Mouse (Mus musculus) bone marrow, adult 2 months (tissue): ENCODE data around the gene Icam4.

Experiments
- CTCF ChIP-seq: fragments of 200-500 bp; IDR thresholded peaks from 2 replicates; pipeline ENCODE4 v1.5.1; 2011; ENCODE audit warnings: low read length, control low read depth; ENCODE audit not compliant: control insufficient read depth, insufficient read depth
- POLR2A ChIP-seq: fragments of 200-500 bp; IDR thresholded peaks from 2 replicates; pipeline ENCODE4 v1.6.1; 2011; ENCODE audit warnings: low read depth, mild to moderate bottlenecking, control low read depth, low read length, borderline replicate concordance; ENCODE audit not compliant: control insufficient read depth

GRCm38 (mm10) chr9:21018600-21018999 is 10.6 kb upstream of the Icam4 start:
- TF ChIP-seq CTCF = no peak
- TF ChIP-seq POLR2A = no peak
